Mouse (Mus musculus) kidney, adult 11 months (tissue): ENCODE measurements around the gene Atp10b.
"Not testable (repeated sequence)": the region's sequence is repeated elsewhere in the genome, so short reads cannot be mapped to it uniquely, and the experiment has no call there.

Experiments used
- DNase-seq: peaks from one replicate; pipeline ENCODE4 v3.0.0; 2022

Atp10b gene

DNA sequence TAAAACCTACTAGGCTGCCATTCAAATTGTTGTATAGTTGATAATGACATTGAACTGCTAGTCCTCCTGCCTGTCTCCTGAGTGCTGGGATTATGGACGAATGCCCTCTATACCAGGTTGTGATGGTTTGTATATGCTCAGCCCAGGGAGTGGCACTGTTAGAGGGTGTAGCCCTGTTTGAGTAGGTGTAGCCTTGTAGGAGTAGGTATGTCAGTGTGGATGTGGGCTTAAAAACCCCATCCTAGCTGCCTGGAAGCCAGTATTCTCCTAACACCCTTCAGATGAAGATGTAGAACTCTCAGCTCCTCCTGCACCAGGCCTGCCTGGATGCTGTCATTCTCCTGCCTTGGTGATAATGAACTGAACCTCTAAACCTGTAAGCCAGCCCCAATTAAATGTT lies at the start of gene Atp10b:
Gene Atp10b (plus strand): TSS at position 301 of the 400 bp plus-strand sequence.
- no peak for DNase-seq

DNA sequence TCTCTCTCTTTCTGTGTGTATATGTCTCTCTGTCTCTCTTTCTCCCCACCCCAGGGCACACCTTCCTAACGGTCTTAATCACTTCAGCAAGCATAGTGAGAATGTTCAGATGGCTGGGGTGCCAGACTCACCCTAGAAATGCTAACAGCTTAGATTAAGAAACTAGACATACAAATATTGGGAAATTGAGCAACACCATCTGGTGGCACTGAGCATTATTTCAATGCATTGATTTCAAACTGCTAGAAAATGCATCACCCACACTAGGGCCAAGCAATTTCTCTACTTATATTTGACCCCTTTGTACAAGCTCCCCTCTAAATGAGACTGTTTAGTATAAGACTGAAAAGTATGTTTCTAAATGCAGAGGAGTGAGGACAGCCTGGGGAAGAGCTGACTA lies 48.3 kb upstream of the Atp10b start:
- no peak for DNase-seq

DNA sequence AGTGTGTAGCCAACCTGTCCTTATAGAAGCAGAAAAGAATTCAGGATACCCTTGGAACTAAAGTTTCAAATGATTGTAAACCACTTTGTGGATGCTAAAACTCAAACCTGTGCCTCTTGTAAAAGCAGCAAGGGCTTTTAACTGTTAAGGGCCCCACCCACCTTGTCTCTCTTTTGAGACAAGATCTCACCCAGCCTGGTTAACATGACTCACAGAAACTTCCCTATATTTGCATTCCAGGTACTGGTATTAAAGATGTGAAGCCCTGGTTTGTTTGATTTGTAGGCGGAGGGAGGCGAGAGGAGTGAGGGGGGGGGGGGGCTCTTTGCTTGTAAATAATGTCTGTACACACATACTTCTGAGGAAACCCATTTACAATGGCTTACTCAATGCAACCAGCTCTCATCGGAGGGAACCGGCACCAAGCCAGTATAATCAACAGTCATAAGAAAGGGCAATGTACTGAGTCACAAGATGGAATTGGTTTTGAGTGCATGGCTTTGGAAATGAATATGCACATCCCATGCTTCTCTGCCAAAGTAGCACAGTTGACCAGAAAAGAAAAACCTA lies 23.7 kb upstream of the Atp10b start:
- DNase-seq, result no peak

DNA sequence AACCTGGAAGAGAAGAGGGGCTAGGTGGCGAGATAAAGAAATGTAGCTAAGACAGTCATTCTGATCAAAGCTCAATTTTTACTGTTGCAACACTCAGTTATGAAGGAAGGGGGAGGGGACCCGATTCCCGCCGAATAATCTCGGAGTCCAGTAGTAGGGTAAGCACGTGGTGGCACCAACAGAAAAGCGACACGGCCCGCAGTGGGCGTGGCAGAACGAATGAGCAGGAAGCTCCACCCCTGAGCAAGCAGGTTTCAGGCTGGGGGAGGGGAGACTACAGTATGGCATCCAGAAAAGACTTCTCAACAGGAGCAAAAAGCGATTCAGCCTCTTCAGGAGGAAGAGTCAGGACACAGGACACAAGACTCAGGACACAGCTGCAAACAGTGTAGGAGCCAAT lies 23.1 kb upstream of the Atp10b start:
- DNase-seq, result not testable (repeated sequence)

DNA sequence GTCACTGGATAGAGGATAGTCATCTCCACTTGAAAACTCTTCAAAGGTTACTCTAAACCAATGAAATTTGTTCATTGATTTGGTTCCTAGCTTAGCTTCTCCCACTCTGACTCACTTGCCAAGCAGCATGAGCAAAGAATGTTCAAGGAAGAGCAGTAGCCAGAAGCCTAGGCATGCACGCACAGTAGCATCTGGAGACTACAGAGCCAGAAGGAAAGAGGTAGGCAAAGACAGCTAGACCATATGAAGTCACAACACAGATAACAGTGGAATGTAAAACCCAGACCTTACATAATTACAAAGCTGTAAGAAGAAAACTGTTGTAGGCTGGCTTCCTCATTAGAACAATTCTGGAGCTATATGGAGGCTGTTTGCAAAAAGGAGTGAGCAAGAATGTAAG lies 8.4 kb upstream of the Atp10b start:
- DNase-seq, result no peak

DNA sequence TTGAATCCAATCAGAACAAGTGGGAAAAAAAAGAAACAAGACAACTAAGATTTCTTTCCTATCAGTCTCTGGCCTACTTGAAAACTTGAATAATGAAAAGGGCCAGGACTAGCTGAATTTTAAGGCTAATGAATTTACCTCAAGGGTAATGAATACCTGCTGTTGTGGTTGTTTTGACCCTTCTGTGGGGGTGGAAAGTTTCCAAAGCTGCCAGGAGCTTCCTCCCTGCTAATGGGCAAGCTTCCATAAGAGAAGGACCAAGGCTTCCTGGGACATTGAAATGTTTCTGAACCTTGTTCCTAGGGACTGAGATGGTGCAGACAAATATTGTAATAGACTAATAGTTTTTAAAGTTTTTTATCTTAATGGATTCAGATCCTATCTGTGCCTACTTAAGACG lies 6.9 kb upstream of the Atp10b start:
- no peak for DNase-seq

DNA sequence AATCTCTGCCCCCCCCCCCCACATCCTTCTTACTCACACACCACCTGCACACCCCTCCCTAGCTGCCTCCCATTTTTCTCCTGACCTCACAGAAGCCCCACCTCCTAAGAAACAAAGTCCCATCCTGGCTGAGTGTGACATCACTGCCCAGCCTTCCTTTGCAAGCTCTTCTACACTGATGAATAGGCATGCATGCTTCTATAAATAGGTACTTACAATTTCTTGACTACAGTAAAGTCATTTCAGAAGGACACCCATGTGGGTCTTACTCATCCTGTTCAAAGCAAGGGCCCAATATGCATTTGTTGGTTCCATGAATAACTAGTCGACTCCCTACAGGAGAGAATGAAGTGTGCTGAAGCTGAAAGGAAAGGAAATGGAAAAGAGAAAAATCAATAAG lies 5.5 kb upstream of the Atp10b start:
- no peak for DNase-seq

DNA sequence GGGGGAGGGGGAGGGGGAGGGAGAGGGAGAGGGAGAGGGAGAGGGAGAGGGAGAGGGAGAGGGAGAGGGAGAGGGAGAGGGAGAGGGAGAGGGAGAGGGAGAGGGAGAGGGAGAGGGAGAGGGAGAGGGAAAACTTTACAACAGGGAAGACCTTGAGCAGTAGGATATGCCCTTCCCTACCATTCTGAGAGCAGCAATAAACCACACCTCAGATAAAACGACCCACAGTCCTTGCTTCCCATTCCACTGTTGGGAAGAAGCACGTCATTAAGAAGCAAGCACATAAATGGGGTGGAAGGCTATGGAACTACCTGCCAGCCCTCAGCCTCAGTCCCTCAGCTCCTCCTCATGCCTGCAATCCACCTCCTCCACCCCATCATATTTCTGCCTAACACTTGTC lies 4.8 kb upstream of the Atp10b start:
- DNase-seq, result not testable (repeated sequence)

DNA sequence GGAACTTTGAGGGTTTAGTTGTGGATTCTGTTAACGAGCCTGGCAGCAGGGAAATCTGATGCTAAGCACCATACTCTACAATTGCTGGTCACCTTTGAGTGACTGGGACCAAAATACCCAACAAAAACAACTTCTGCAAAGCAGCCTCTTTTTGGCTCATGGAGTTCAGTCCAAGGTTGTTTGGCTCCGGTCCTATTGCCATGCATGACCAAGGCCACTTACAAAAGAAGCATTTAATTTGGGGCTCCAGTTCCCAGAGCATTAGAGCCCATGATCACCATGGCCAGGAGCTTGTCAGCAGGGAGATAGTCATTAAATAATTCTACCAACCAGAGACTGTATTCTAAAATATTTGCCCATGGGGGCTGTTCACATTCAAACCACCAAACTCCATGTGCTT lies 2.3 kb upstream of the Atp10b start:
- peak; percentile 48 for DNase-seq

DNA sequence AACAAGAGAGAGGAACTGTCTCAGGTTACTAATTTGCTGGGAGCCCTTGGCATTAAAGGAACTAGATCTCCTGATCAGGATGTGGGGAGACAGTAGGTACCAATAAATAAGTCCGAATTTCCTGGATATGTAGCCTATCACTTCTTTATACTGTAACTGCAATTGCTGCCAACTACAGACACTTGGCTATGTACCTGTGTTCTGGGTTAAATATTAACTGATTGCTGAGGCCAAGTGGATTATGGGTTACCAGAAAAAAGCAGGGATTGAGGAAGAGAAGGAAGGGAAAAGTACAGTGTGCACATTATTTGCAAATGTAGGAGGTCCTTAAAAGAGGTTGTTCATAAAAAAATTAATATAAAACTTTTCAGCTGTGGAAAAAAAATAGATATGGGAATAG lies 1.3 kb upstream of the Atp10b start:
- peak; percentile 38 for DNase-seq

DNA sequence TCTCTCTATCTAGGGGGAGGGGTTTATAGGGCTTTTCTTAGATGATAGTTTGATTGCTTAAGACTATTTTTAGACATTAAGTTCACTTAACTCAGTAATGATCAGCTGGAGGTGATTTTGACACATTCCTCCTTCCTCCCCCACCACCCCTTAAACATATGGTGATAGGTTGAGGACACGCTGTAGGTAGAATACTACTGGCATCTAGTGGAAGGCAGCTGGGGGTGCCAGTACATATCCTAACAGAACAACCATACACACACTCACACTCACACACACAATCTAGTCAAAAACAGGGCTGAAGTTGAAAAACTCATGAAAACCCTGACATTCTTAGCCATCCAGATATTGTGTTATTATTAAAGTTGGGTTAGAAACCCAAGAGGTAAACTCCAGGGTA lies 5.3 kb downstream of the Atp10b start:
- no peak for DNase-seq

DNA sequence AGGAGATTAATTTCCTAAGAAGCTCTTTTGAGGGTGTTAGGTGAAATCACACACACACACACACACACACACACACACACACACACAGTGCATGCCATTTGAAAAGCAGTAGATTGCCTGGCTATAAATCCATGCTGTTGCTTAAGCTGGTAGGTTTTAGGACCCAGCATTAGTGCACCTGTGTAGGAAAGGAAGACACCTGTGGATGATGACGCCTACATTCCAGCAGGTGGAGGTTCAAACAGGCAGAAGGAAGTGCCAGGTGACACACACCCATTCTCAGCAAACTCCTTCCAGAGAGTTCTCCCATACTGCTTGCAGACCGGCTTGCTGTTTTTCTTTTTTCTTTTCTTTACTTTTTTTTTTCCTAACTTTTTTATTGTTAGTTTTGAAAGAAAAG lies 5.7 kb downstream of the Atp10b start:
- no peak for DNase-seq

DNA sequence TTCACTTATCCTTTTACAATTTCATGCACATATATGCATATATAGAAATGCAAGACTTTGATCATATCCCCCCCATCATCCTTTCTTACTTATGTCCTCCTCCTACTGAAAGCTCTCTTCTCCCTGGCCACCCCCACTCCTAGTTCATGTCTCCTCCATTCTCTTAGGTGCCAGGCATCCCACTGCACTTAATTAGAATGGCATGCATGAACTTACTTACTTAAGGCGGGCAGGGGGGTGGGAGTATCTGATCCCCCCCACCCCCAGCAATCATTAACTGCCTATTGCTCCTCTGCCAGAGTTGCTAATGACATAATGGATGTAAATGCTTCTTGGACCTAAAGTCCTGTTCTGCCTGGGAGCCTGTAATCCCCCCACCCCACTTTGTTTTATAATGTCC lies 9.1 kb downstream of the Atp10b start:
- no peak for DNase-seq

DNA sequence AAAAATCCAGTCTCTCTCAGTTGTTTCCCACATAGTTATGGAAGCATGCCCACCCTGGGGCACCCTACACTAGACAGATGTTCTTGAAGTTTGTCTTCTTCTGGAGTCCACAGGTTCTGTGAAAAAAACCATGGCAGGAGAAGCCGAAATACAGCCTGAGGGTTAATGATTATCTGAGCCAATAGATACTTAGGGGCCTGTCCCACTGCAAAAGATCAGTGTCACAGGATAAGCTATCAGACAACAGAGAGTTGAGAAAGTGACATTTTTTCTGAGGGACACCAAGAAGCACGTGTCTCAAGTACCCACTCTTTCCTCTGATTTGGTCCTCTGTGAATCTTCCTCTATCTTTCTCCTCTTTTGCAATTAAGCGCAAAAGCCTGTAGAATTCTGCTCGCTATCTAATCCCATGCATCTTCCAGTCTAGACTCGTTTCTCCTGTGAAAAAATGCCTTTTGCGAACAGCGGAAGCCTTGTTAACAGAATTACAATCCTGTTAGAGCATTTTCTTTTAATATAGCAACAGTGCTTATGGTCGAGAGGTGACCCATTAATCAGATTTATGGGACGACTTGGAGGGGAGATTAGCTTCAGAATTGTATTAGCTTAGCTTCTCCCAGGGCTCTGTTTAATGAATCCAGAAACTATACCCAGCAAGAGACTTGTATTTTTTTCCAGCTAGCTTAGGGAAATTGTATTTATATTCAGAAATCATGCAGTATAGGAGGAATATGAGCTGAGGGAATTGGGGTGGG lies 10.7 kb downstream of the Atp10b start:
- DNase-seq, result no peak

DNA sequence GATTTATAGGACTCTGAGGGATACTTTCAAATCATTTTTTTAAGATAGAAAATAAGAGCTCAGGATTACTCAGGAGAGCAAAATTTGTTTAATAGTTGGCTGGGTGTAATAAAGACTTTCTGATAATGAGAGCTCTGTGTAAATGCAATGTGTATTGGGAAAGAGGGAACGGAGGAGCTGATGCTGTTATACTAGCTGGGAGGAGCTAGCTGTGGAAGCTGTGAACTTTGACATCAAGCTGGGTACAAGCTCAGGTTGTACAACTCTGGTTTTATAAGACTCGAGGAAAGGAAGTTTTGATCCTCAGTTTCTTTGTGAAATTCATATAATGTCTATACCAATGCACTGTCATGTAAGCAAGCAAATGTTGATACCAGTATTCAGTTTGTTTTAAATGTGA lies 20.9 kb downstream of the Atp10b start:
- DNase-seq, result no peak

DNA sequence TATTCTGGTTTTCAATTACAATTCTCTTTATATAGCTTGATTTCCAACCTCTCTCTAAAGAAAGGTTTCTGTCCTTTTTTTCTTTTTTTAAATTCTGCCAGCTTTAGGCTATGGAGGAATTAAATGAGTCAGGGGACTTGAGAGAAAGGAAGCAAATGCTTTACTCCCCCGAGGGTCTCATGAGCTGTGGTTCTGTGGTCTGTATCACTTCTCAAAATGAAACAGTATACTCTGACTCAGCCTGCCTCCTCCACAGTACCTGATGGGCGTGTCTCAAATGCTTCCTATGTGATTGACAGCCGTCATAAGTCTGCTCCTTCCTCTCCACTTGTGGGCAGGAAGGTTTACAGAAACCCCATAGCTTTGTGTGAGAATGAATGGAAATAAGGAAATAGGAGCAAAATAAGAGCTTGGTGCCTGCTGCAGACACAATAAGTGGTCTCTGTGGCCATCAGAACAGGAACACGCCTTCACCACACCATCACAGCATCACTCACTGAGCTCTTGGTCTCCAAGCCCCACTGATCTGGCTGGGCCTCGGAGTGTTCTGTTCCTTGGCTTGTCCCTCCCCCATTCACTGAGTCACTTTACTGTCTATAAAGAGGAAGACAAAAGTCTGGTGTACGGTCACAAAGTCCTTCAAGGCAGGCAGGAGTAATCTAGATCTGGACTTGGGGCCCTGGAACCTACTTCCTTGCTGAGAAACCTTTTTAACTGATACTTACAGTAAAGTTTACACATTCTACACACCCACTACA lies 24.9 kb downstream of the Atp10b start:
- DNase-seq, result no peak

DNA sequence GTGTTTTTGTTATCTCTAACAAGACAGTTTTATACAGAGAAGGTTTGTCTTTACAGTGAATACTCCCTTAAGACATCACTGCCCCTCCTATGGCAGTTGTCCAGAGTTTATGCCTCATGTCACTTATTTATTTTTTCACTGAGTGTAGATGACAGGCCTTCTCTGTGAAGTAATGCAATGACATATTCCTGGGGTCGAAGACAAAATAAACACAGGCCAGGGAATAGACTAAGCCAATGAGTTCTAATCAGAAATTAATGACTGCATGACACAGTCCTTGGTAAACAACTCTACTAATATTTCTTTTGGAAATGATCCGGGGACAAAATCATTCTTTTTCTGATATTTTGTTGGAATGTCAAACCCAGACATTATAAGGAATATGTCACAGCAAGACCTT lies 32.7 kb downstream of the Atp10b start:
- DNase-seq, result no peak

DNA sequence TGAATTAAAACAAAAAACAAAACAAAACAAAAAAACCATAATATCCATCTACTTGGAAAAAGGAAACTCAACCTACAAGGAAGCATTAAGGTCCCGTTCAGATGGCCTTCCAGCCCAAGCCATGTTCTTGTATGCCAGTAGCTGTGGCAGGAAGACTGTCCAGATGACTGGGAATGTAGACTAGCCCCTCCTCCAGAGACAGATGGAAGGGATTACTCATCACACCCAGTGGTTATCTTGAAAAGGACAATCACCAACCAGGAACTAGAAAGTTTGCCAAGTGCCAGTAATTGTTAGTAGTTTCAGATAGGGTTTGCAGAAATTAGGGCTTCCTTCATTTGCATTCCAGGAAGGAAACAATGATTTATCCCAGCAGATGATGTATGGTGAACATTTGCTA lies 33.1 kb downstream of the Atp10b start:
- DNase-seq, result no peak

DNA sequence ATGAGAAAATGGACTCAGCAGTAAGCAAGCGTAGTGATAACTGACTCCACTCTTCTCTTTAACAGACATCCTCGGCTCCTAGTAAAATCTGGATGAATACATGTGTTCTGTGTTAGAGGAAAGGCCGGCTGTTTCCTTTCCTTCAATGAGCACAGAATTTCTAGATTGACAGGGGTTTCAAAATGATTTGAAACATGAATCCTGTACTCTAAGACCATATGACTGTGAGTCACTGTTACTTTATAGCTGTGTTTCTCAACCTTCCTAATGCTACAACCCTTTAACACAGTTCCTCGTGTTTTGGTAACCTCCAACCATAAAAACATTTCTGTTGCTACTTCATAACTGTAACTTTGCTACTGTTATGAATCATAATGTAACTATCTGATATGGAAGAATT lies 33.8 kb downstream of the Atp10b start:
- DNase-seq, result no peak

DNA sequence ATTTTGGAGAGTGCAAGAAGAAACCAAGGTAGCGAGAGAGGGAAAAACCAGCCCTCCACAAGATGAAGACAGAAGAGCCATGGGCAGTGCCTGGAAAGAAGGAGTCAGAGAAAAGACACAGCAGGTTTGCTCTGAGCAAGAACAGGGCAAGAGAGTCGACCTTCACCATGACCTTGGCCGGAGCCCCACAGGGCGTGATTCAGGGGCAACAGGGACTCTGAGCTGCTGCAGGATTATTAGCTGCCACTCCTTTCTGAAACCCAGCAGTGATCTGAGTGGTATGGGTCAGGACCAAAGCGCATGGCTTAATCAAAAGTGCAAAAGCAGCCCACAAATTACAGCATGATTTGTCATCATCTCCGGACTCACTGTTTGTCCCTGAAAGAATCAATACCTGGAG lies 36.6 kb downstream of the Atp10b start:
- no peak for DNase-seq

DNA sequence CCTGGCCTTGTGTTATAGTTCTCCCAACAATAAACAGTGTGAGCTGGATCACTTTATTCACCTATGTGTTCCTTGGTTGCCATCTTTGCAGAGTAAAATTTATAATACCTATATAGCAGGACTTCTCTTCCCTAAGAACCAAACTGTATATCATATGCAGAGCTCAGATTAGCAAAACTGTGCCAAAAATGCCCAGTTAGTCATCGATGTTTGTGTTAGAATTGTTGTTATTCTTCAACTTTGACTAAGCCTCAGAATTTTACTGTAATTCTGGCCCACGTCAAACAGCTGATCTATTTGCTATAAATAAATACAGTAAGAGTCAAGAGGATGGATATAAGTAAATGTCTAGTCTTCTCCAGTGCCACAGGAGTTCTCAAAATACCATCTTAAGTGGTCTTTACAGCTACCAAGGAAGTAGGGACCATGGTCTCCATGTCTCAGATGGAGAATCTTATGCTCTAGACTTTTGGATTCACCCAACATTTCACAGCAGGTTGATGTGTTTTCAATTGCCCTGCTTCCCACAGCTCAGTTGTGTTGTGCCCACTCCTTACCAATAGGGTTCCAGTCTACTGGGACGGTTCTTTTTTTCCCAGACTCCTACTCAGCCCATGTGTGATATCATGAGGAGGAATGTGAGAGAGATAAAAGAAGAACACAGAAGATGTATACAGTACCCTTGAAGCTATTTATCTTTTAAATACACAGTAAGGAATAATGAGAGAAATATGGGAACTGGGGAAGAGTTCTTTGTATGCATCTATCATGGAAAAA lies 40.3 kb downstream of the Atp10b start:
- no peak for DNase-seq

DNA sequence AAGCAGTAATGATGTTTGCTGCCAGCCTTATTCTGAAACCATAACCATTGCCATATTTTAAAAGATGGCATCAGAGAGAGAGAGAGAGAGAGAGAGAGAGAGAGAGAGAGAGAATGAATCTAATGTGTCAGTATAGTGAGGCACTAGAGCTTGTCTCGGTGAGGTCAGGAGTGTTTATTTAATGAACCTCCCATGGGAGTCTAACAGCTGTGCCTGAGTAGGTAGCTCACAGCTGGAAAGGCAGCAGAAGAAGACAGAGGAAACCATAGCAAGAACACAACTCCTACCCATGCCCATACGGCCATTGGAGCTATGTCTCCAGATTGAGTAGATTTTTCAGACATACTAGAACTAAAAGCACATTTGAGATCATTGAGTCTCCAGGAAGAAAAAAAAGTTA lies 49.1 kb downstream of the Atp10b start:
- DNase-seq, result no peak

DNA sequence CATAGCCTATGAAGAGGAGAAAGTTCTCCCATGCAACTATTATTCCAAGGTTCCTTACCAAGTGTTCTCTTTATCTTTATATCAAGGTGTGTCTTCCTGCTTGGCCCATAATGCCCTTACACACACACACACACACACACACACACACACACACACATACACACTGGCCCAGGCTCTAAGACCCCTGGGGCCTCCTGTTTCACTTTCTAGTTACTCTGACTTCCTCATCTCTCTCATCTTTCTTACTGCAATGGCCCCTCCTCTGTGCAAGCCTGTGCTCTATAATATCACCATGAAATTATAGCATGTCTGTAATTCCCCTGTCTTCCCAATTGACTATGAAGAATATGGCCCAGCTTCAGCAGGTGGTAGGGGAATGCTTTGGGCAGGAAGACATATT lies 49.7 kb downstream of the Atp10b start:
- DNase-seq, result no peak

DNA sequence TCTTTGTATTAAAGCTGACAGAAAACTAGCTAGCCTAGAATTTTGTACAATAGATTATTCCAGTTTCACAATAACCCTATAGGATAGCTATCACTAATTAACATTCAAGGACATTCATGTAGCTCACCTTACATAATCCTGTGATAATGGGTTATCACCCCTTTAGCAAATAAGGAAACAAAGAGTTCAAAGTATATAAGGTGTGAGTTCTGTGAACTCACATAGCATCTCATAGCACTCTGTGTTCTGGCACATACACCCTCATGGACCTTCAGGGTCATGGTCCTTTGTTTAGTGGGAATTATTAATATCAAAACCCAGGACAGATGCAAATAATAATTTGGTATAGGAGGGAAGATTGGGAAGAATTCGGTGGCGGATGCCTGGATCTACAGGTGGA lies 50.4 kb downstream of the Atp10b start:
- no peak for DNase-seq
